Mouse (Mus musculus) hindbrain, embryonic 11.5 days (tissue): ENCODE data around the gene Snf8. TPM values are rescaled to one million over a fixed set of nuclear protein-coding genes. Genes with fewer than 3 reads are reported as not detected.
A peak's percentile ranks its signal among the peaks of the same experiment; 100 is the strongest.

Experiments used
- ATAC-seq: fragments of 200-750 bp; cut with Nextera tagmentation; 2 replicates; pipeline ENCODE4 v1.8.0; 2017; ENCODE audit warnings: mild to moderate bottlenecking, moderate TSS enrichment, moderate library complexity; ENCODE audit not compliant: low FRiP score
- DNase-seq: peaks from one replicate; pipeline ENCODE4 v3.0.0-alpha.2; 2015; ENCODE audit warnings: low spot score
- H3K27ac ChIP-seq: fragments of 300-500 bp; sonication (generic); 2 replicates; pipeline ENCODE4 v1.5.1; 2014; ENCODE audit warnings: mild to moderate bottlenecking, low read depth, low read length
- H3K27me3 ChIP-seq: fragments of 300-500 bp; sonication (generic); 2 replicates; pipeline ENCODE4 v1.6.1; 2014; ENCODE audit warnings: mild to moderate bottlenecking, low read length, moderate library complexity, mixed read lengths; ENCODE audit not compliant: control insufficient read depth, insufficient read depth
- H3K36me3 ChIP-seq: fragments of 300-500 bp; sonication (generic); 2 replicates; pipeline ENCODE4 v1.6.1; 2014; ENCODE audit warnings: mild to moderate bottlenecking, low read length, moderate library complexity, mixed read lengths; ENCODE audit not compliant: control insufficient read depth, insufficient read depth
- H3K4me1 ChIP-seq: fragments of 300-500 bp; sonication (generic); replicated peaks from 2 replicates; pipeline ENCODE4 v1.6.1; 2014; ENCODE audit warnings: low read length, mixed read lengths; ENCODE audit not compliant: control insufficient read depth, insufficient read depth
- H3K4me2 ChIP-seq: fragments of 300-500 bp; sonication (generic); replicated peaks from 2 replicates; pipeline ENCODE4 v1.6.1; 2014; ENCODE audit warnings: mild to moderate bottlenecking, low read depth, low read length
- H3K4me3 ChIP-seq: fragments of 300-500 bp; sonication (generic); 2 replicates; pipeline ENCODE4 v1.5.1; 2014; ENCODE audit warnings: low read depth, low read length
- H3K9ac ChIP-seq: fragments of 300-500 bp; sonication (generic); 2 replicates; pipeline ENCODE4 v1.6.1; 2014; ENCODE audit warnings: low read depth, low read length
- H3K9me3 ChIP-seq: fragments of 300-500 bp; sonication (generic); 2 replicates; pipeline ENCODE4 v1.6.1; 2016; ENCODE audit warnings: low read length; ENCODE audit not compliant: control insufficient read depth
- WGBS: fragments of 180-500 bp; shearing (Covaris S2); extraction: QIAGEN DNeasy Blood & Tissue Kit; methylation state at CpG from one replicate; pipeline ENCODE4 v1.1.7; 2014; 5-methylcytosine and 5-hydroxymethylcytosine counted together
- polyA plus RNA-seq: library from polyadenylated mRNA; unstranded; fragments of >200 nt; fragmentation: Nextera tagmentation; extraction: Ambion mirVana; gene quantifications from 2 replicates; pipeline ENCODE4 v1.2.1, GENCODE M21; 2014

Gene Snf8
- polyA plus RNA-seq, 1 experiment from 2014 or later, result 47.3 TPM

DNA sequence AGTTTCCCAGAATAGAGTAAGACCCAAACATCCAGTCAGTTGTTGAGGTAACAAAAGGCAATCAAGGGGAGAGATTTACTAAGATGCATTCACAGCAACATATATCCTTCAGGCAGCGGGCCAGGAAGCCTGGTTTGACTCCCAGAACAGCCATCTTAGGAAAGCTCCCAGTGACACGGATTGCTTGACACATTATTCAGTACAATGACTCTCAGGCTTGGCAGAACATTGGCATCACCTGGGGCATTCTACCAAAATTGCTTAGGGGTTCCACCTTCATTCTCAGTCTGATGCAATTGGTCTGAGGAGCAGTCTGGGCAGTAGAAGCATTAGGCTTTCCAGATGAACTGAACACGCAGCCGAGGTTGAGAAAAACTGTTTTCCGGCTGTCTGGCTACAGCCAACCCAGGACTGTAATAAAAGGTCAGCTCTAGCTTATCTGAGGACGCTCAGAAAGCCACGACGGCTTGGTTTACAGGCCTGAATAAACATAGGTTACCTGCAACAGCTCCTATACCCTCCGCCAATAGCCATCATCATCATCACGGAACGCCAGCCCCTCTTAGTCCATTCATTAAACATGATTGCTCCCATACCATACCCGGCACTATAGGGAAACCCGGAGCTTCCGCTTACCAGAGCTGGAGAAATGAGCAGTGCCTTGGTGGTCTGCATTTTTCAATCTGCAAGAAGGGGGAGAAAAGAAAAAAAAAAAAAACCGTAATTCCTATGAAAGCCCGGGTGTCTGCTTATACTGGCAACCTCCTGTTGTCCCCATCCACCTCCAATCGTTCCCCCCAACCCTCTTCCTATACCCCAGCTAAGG, 39.9 kb downstream of the Snf8 start:
- peaks cover 3% of the 10 kb centered on the region; the same call in 1 of the 2 replicates for H3K4me1 ChIP-seq
- no peaks in the 10 kb centered on the region for H3K27me3 ChIP-seq
- peaks cover 4% of the 10 kb centered on the region; the same call in 1 of the 2 replicates for H3K36me3 ChIP-seq
- peak overlapping the region; percentile 55 for H3K4me3 ChIP-seq
- H3K9ac ChIP-seq, result peak overlapping the region; percentile 60
- WGBS, result 33% methylated on average over 17 of the region's 17 CpGs
- ATAC-seq (no peak), DNase-seq (no peak)
- peak overlapping the region; percentile 83 for H3K4me2 ChIP-seq
- H3K9me3 ChIP-seq, result no peaks in the 10 kb centered on the region
- H3K27ac ChIP-seq, result no peak overlapping the region

DNA sequence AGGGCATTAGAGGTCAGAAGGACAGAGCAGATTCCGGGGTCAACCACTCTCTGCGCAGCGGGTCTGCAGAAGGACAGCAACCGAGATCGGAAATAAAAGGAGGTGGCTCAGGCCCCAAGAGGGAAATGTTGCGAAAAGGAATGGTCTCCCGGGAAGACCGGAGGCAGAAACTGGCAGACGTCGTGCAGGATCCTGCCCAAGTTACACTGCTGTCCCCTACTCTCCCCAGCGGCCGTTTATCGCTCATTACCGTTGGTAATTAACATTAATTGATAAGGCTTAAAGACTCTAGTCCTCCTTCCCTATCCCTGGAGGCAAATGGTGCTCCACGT, 40.5 kb downstream of the Snf8 start:
- peak overlapping the region; percentile 60 for H3K9ac ChIP-seq
- peaks cover 4% of the 10 kb centered on the region; the same call in 1 of the 2 replicates for H3K36me3 ChIP-seq
- DNase-seq (no peak), ATAC-seq (no peak)
- H3K9me3 ChIP-seq, result no peaks in the 10 kb centered on the region
- no peak overlapping the region for H3K27ac ChIP-seq
- H3K4me3 ChIP-seq, result peak overlapping the region; percentile 55
- H3K27me3 ChIP-seq, result no peaks in the 10 kb centered on the region
- H3K4me2 ChIP-seq, result peak overlapping the region; percentile 83
- under 1% methylated on average over 15 of the region's 15 CpGs for WGBS
- peaks cover 3% of the 10 kb centered on the region; the same call in 1 of the 2 replicates for H3K4me1 ChIP-seq

DNA sequence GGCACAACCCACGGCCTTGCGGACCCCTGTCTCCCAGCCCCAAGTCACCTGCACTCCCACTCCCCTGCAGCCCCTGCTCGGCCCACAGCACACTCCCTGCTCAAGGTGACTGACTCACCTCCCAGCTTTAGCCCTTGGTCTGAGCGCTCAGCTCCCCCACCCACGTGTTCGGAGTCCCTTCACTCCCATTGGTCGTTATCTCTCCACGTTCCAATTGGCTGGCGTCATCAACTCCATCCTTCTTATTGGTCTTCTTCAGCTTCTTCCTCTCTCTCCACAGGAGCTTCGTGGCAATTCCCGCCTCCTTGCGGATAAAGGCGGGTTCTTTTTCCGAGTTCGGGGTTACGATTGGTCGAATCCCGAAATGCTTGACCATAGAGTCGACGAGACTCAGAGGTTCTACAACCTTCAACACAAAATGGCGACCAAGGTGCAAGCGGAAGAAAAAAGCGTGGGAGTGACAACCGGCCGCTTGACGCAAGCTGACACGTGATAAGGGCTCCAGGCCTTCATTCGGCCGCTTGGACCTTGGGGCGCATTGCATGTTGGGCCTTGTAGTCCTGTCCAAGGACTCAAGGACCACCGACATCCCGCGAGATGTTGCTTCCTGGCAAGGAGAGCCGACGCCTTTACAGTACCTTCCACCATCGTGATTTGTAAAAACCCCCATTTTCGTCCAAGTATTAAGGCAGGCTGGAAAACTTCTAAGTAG, 41.0 kb downstream of the Snf8 start, which contains the start of gene Atp5g1:
Gene Atp5g1, minus strand, starts transcription at position 162 of the 712 bp plus-strand sequence.
- ATAC-seq (peak; percentile 97), DNase-seq (peak; percentile 95)
- Histone ChIP-seq H3K4me2 (peak within 1 kb of the TSS; percentile 83), H3K27ac (no peak within 1 kb of the TSS), H3K4me3 (peak within 1 kb of the TSS; percentile 55), H3K9ac (peak within 1 kb of the TSS; percentile 60), H3K36me3 (peaks cover 4% of the 10 kb centered on the region; the same call in 1 of the 2 replicates), H3K27me3 (no peaks in the 10 kb centered on the region), H3K4me1 (peaks cover 3% of the 10 kb centered on the region; the same call in 1 of the 2 replicates), H3K9me3 (no peaks in the 10 kb centered on the region)
- WGBS, result 0% methylated on average over 37 of the region's 37 CpGs

DNA sequence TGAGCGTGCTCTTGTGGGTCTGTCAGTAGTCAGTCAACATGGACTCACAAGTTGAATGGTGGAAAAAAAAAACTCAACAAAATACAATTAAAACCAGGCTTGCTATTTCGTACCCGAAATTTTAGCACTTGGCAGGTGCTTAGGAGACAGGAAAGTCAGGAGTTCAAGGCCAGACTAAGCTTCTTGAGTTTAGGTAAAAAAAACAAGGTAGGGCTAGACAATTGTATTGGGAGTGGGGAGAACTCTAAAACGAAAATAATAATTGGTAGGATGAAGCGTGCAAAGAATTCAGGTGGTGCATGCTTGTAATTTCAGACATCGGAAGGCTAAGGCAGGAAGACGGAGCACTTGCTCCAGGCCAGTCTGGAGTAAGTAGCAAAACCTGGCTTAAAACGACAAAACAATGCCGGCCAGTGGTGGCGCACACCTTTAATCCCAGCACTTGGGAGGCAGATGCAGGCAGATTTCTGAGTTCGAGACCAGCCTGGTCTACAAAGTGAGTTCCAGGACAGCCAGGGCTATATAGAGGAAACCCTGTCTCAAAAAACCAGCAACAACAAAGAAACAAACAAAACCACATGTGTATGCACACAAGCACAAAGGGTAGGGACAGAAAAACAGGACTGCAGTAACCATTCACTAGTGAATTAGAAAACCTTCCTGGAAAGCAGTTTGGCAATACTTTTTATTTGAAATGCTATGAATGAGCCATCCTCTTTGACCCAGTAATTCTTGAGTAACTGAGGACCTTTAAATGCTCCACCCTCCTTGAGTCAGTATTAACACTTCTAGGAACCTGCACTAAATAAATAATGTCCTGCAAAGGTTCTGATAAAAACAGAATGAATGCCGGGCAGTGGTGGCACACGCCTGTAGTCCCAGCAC, 41.8 kb downstream of the Snf8 start:
- Histone ChIP-seq H3K4me3 (peak overlapping the region; percentile 6), H3K27me3 (no peaks in the 10 kb centered on the region), H3K4me2 (peak overlapping the region; percentile 34), H3K9me3 (no peaks in the 10 kb centered on the region), H3K36me3 (peaks cover 2% of the 10 kb centered on the region; the same call in 1 of the 2 replicates), H3K27ac (no peak overlapping the region), H3K9ac (peak overlapping the region; percentile 32; the same call in 1 of the 2 replicates), H3K4me1 (peaks cover 3% of the 10 kb centered on the region; the same call in 1 of the 2 replicates)
- DNase-seq (no peak), ATAC-seq (no peak)
- WGBS, result 65% methylated on average over 13 of the region's 13 CpGs

DNA sequence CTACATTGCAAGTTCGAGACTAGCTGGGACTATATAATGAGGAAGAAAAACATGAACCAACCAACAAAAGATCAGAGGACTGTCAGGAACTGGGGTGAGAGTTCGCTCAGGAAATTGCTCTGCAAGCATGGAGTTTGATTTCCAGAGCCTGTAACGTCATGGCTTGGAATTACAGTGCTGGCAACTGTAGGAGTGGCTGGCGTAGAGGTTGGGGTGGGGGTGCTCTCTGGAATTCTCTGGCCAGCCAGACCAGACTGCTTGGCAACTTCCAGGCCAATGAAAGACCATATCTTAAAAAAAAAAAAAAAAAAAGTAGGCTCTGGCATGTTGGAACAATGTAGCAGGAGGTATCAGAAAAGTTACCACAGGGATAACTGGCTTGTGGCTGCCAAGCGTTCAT, 46.1 kb downstream of the Snf8 start:
- no peak overlapping the region for H3K27ac ChIP-seq
- H3K4me2 ChIP-seq, result no peak overlapping the region
- no peaks in the 10 kb centered on the region for H3K9me3 ChIP-seq
- H3K9ac ChIP-seq, result no peak overlapping the region
- no peaks in the 10 kb centered on the region for H3K27me3 ChIP-seq
- ATAC-seq (no peak), DNase-seq (no peak)
- 87% methylated on average over 5 of the region's 5 CpGs for WGBS
- H3K36me3 ChIP-seq, result no peaks in the 10 kb centered on the region
- no peak overlapping the region for H3K4me3 ChIP-seq
- H3K4me1 ChIP-seq, result no peaks in the 10 kb centered on the region

DNA sequence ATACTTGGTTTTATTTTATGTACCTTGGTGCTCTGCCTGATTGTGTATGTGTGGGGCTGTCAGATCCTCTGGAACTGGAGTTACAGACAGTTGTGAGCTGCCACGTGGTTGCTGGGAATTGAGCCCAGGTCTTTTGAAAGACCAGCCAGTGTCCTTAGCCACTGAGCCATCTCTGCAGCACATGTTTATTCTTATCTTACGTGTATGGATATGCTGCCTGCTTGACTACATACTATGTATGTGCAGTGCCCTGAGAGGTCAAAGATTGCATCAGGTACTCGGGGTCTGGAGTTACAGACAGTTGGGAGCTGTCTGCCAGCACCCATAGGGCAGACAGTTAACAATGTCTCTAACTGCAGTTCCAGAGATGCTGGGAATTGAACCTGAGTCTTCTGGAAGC, 48.0 kb downstream of the Snf8 start:
- 79% methylated on average over 3 of the region's 3 CpGs for WGBS
- no peaks in the 10 kb centered on the region for H3K27me3 ChIP-seq
- no peak overlapping the region for H3K4me3 ChIP-seq
- no peak overlapping the region for H3K27ac ChIP-seq
- H3K4me2 ChIP-seq, result no peak overlapping the region
- no peaks in the 10 kb centered on the region for H3K36me3 ChIP-seq
- no peak overlapping the region for H3K9ac ChIP-seq
- ATAC-seq (no peak), DNase-seq (no peak)
- no peaks in the 10 kb centered on the region for H3K4me1 ChIP-seq
- no peaks in the 10 kb centered on the region for H3K9me3 ChIP-seq

DNA sequence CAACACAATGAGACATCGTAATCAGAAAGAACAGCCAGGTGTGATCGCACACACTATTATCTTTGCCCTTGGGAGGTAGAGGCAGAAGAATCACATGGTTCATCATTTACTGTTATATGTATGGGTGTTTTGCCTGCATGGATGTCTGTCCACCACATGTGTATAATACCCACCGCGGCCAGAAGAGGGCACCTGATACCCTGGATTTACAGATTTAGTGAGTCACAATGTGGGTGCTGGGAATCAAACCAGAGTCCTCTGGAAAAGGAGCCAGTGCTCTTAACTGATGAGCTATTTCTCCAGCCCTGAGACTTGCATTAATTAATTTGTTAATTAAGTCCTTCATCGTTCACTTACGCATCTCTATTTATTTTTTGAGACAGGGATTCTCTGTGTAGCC, 53.3 kb downstream of the Snf8 start:
- H3K36me3 ChIP-seq, result no peaks in the 10 kb centered on the region
- H3K27me3 ChIP-seq, result 0 out of 2 replicates have a peak, but pooled peaks cover 2% of the 10 kb centered on the region
- DNase-seq (no peak), ATAC-seq (no peak)
- 85% methylated on average over 6 of the region's 6 CpGs for WGBS
- no peaks in the 10 kb centered on the region for H3K9me3 ChIP-seq
- no peak overlapping the region for H3K4me3 ChIP-seq
- H3K4me2 ChIP-seq, result no peak overlapping the region
- no peaks in the 10 kb centered on the region for H3K4me1 ChIP-seq
- no peak overlapping the region for H3K27ac ChIP-seq
- no peak overlapping the region for H3K9ac ChIP-seq

DNA sequence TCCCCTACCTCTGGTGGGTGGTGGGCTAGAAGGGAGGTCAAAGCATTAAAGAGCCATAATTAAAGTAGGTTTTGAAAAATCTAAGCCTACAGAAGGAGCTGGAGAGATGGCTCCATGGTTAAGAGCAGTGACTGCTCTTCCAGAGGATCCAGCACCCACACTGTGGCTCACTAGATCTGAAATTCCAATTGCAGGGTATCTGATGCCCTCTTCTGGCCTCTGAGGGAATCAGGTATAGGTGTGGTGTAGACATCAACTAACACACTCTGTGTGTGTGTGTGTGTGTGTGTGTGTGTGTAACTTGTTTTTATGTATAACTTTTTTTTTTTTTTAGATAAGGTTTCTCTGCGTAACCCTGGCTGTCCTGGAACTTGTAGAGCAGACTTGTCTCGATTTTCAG, 56.4 kb downstream of the Snf8 start:
- H3K9ac ChIP-seq, result no peak overlapping the region
- no peak for ATAC-seq
- DNase-seq, result peak; percentile 26
- 62% methylated on average over 2 of the region's 2 CpGs for WGBS
- no peak overlapping the region for H3K27ac ChIP-seq
- no peak overlapping the region for H3K4me3 ChIP-seq
- no peaks in the 10 kb centered on the region for H3K36me3 ChIP-seq
- H3K27me3 ChIP-seq, result 0 out of 2 replicates have a peak, but pooled peaks cover 2% of the 10 kb centered on the region
- H3K4me1 ChIP-seq, result no peaks in the 10 kb centered on the region
- no peak overlapping the region for H3K4me2 ChIP-seq
- H3K9me3 ChIP-seq, result no peaks in the 10 kb centered on the region
